Mouse (Mus musculus) v-Abl transformed pro-B cells (cell line): ENCODE measurements at regions not wholly inside any gene's neighbourhood (a gene's known extent, or its start where the extent isn't known, plus 50 kb on each side); places are given as distances from the start of the nearest gene placed in this dataset.
"Not testable (repeated sequence)": the region's sequence is repeated elsewhere in the genome, so short reads cannot be mapped to it uniquely, and the experiment has no call there.

ENCODE experiments used
- in situ Hi-C, 2 experiments: fragments of 400-800 bp; cut with MboI; formaldehyde crosslinking; loops; one replicate each; pipeline ENCODE4 v1.15.1; 2025; ENCODE audit not compliant: unreplicated experiment in 2 of 2

DNA sequence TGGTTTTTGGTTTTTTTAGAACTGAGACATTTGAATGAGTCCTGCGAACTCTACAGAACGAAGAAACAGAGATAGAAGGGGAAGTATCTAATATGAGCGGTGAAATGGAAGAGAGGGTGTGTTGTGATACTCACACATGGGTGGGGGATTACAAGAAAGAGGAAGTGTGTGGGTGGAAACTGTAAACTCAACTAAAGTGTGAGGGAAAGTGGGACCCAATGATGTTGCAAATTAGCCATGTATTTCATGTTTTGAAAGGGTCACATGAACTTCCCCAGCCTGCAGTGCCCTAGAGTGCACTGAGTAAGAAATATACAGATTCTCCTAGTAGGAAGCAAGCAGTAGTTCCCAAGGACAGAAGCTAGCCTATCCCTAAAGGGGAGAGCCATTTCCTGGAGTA is 524.3 kb upstream of the Cdh5 start:
- in situ Hi-C loops: no loop called here

DNA sequence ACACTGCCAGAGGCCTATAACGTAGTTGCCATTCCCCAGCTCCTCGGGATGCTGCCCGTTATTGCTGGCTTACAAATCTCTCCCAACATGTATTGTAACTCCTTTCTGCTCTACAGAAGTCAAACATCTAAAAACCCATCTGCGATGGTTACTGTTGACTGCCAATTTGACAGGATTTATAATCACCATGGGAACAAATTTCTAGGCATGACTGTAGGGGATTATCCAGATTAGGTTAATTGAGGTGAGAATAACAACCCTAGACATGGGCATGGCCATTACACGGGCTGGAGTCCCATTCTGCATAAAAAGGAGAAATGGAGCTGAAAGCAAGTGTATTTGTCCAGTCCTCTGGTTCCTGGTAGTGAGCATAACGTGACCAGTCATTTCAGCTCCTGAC is 523.4 kb upstream of the Cdh5 start:
- in situ Hi-C loops: no loop called here

DNA sequence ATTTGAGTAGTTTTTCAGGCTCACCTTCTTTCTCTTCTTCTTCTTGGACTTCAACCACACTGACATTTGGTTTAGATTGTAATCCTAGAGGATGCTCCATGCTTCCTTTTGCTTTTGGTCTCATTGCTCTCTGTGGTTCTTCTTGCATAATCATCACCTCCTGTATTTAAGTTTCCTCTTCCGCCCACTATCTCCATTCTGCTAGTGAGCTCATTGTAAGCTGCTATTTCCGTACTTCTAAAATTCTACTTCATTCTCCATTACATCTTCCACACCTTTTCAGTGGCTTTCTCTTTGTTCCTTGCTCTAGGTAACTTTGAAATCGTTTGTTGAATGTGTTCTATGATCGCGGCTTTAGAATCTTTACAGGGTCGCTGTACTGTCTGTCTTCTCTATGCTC is 493.1 kb upstream of the Cdh5 start:
- in situ Hi-C loops: no loop called here

DNA sequence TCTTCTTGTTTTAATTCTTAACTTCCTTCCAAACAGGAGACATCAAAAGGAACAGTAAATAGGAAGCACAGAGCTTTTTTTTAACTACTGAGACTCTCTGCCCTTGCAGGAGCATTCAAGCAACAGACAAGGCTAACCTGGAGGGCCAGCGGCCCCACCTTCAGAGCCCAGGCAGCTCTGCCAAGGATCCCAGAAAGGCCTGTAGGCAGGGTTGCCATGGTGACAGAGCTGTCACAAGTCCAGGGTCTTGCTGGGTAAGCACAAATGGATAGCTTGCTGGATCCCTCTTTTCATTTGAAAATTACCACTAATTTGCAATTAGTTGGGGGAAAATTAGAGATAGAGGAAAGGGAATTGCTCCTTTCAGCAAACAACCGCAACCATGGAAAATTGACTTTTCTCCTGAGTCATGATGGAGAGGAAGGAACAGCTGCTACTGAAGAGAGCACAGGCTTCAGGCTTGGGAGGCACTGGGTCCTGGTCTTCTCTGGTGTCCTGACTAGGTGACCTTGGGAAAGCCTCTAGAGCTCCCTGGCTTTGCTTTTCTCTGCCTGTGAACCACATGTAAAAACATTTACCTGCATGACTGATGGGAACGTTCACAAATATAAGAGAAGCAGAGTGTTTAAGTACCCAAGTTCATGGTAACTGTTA is 477.5 kb upstream of the Cdh5 start:
- in situ Hi-C loops: no loop called here

DNA sequence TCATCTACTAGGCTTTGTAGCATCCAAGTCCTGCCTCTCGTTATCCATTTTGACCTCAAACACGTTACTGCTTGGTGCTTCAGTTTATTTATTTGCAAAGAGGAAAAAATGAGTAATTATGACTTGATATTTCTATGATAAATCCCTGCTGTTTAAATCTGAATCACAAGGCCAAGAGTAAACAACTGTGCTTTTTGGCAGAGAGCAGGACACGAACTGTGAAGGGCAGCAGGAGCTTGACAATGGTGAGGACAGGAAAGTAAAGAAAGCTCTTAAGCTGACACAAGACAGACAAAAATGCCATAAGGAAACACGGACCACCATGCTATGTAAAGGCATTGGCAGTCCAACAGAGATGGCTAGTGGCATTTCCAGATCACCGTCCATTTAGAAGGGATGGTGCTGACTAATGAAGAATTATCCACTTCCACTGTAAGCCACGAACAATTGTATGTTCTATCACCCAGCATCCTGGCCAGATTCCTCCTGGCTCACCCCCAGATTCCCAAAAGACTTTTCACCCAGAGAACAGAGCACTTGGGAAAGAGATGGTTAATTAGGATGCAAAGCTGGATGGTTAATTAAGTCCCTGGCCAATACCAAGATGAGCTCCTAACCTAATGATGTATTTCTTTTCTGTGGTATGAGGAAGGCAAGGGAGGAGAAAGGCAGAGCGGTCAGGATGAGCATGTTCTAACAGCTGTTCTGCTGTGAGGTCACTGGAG is 476.1 kb upstream of the Cdh5 start:
- in situ Hi-C loops: no loop called here

DNA sequence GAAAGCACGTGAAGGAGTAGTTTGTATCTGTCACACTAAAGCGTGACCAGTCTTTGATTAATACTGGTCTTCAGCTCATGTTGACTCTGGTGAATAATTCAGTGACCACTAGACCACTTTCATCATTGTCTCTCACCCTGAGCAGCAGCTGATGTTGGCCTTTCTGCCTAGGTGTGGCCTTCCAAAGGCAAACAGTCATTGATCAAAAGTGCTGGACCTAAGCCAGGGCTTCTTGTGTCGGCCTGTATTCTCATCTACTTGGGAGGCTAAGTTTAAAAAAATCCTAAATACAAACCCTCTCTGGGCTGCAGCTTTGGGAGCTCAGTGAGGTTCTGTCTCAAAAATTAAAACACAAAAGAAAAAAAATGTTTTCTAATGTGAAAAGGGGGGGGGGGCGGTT is 475.0 kb upstream of the Cdh5 start:
- in situ Hi-C loops: no loop called here

DNA sequence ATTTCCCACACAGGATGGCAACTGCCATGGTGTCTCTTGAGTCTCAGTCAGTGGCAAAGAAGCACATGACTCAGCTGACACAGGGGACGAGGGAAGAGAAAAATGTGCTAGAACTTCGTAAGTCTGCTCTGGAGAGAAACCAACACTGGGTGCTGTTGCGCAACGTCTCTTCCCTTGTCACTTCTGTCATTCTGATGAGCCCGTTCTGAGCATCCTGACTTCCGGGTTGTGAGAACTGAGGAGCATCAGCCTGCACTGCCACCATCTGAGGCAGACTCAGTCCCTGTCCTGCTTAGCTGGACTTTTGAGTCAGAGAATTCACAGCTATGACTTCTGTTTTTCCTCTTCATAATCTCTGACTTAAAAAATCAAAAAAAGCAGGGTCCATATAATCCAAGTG is 468.9 kb upstream of the Cdh5 start:
- in situ Hi-C loops: no loop called here

DNA sequence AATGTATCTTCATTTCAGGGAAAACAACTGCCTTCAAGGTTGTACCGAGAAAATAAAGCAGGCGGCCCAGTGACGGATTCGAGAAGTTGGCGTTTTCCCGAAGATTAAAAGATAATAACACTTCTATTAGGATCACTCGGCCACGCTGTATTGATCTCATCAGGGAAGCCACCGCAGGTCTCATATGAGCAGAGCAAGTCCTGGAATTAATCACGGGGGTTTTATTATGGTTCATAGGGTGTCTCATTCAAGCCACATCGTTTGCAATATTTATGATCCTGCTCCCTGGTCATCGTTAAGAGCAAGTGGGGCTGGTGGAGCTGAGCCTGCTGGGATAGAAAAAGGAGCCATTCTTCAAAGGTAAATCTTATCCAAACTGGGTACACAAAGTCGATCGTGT is 466.5 kb upstream of the Cdh5 start:
- in situ Hi-C loops: no loop called here

DNA sequence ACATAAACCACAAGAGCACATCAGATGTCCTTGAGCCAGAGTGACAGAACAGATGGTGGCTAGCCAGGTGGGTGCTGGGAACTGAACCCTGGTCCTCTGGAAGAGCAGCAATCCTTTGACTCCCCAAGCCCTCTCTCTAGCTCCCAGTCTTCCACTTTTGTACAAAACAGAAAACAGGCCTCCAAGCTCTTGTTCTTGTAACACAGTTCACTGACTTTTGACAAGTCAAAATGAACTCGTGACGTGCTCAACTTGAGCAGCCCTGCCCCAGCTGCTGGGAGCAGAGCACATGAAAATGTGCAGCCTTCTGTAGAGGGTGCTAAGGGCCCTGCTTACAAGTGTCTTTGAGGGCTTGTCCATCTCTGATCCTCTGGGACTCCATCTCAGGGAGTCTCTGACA is 457.8 kb upstream of the Cdh5 start:
- in situ Hi-C loops: no loop called here

DNA sequence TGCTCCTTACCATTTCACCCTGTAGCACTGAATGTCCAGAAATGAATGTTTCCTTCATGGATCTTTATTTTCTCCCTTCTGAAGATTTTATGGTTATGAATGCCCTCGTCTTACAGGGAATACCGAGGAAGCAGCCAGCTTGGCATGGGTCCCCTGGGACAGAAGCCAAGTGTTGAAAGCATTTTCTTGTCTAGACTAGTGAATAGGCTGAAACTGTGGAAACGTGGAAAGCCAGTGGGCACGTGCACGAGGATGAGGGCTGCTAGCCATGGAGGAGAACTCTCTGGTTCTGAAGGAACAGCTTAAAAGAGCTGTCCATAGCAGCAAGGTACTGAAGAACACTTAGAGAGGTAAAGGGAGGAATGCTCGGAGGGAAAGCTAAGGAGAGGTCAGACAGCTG is 457.3 kb upstream of the Cdh5 start:
- in situ Hi-C loops: no loop called here

DNA sequence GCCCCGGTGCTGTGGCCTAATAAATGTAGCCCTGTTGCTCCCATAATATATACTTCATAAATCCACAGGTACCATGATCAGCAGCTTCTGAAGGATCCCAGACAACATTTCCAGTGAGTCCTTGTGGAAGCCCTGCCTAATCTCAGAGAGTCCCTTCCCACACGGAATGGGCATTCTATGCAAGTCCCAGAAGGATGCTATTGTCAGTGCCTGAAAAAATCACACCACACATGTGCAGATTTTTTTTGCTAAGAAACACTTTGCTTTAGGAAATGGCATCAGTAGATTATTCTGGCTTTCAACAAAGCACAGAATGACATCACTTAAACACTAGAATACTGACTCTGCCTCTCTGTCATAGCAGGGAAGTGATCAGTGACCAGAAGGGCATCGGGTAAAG is 456.6 kb upstream of the Cdh5 start:
- in situ Hi-C loops: no loop called here

DNA sequence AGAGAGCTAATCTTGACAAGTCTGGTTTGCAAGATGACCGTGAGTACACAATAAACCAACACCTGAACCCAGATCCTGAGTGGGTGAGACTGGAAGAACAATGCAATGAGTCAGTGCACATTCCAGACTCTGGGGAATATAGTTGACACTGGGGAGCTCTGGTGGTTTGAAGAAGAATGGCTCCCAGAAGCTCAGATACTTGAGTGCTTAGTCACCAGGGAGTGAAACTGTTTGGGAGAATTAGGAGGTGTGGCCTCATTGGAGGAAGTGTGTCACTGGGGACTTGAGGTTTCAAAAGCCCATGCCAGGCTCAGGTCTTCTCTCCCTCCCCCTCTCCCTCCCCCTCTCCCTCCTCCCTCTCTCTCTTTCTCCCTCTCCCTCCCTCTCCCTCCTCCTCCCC is 436.6 kb upstream of the Cdh5 start:
- in situ Hi-C loops: no loop called here

DNA sequence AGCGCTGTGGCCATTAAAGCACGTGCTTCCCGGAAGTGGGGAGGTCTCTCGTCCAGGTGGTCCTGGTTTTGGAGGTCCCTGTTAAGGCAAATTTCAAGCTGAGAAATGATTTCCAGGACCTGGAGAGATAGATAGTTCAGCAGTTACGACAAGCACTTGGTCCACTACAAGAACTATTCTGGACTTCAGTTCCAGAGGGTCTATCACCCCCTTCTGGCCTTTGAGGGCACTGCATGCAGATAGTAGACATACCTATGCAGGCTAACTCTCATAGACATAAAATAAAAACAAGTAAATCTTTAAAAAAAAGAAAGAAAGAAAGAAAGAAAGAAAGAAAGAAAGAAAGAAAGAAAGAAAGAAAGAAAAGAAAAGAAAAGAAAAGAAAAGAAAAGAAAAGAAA is 415.2 kb upstream of the Cdh5 start:
- in situ Hi-C loops: not testable (repeated sequence)

DNA sequence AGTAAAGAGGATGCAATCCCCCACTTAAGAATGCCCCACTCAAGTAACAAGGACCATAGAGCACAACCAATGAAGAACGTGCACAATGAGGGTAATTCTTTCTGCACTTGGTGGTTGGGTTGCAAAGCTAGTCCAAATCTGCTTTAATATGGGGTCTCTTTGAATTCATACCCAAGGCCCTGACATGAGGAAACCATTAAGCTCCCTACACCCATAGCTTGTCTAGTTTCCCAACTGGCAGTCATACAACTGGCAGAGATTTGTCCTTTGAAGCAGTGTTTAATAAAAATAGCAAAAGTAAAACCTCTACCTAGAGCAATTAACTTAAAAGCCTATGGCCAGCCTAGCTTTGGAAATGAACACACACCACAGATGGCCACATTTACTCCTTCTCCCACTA is 411.0 kb upstream of the Cdh5 start:
- in situ Hi-C loops: no loop called here

DNA sequence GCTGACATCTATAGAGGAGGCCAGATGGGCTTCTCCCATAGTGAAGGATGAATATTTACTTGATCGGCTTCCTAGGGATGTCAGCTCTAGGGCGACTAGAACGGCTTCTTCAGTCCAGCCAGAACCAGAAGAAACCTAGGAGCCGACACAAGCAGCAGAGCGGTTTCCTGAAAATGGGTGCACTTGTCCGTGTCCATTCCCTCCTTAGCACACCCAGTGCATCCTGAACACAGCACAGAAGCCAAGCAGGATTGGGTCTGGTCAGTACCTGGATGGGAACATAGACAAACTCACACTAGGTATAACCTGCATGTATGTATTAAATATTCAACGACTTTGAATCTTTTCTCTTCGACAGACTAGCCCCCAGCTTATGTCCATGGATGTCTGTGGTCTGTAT is 407.9 kb upstream of the Cdh5 start:
- in situ Hi-C loops: no loop called here

DNA sequence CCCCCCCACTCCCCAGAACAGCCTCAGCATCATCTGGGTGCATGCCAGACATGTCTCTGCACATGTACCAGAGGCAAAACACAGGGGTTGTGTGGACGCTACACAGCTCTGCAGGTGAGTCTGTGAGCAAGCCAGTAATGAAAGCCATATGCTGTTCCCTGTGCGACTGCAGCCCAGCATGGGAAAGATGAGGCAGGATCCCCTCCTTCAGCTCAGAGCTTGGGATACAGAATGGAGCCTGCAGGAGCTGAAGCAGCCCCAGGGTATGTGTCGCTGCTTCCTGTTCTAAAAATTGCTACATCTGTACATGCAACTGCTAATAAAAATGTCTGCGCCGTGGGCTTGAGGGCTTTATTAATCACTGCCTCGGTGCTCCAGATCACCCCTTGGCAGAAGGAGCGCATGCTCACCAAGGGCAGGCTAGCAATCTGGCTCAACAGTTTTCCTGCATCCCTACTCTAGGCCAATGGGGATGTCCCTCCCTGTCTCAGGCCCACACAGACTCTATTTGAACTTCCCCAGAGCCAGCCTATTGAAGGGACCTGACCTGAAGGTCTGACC is 407.0 kb upstream of the Cdh5 start:
- in situ Hi-C loops: no loop called here

DNA sequence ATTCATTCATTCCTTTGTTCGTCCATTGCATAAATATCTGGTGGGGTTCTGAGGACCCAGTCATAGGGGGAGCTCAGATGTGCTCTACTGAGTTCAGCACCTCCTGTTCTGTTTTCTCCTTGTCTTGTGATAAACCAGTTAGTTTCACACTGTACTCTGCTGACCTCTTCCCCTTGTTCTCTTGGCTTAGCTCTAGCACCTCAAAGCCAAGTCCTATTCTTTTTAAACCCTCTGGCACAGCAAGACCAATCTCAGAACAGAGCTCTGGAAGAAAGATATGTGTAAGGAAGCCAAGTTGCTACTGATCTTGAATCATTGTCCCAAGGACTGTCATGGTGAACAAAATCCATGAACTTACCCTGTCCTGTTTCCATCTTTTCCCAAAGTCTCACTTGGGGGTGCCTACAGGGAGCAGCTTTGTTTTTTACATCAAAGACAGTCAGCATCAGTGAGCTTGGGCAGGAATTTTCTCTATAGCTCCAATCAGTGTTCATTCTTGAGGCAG is 402.4 kb upstream of the Cdh5 start:
- in situ Hi-C loops: no loop called here

DNA sequence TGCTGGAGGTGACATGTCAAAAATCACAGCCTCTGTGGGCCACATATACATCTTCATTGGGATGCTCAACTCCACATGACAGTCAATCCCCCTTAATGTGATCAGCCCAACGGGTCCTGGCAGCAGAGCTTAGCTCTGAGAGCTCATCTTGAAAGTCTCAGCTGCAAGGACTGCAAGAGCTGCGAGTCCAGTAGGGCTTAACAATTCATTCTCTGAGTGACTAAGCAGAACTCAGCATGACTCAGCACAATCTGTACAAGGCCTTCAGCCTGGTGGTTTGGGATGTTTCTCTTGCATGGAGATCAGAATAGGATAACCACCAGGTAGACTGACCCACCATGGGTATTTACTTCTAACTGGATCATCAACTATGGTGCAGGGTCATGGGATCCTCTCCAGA is 399.2 kb upstream of the Cdh5 start:
- in situ Hi-C loops: no loop called here

DNA sequence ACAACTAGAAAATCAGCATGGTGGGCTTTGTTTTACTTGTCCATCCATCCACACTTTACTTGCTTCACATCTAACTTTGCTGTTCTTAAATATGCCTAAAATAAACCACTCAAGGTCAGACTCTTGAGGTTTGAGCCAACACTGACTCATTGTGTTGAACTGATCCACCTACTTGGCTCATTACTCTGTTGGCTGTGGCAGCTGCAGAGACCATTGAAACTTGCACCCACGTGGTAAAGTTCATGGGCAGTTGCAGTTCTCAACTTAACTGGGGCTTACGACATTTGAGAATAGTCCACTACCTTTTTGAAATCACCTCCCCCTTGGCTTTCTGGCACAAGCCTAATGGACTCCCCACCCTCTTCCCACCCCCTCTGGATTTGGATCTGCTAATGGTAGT is 395.3 kb upstream of the Cdh5 start:
- in situ Hi-C loops: no loop called here

DNA sequence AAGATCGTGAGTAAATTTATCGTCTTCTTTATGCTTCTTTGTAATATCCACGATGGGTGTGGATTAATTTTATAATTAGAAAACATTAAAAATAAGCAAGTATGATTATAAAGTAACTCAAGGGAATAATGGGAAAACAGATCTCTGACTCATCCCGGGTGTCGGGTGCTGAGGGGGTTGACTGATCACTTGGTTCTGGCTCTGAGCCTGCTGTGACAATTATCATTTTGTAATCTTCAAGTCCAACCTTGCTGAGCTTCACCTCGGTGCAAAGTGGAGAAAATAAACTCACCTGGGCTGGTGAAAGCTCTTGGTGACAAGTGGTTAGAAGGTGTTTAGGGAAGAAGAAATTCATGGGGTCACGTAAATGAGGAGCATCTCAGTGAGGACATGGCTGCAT is 390.6 kb upstream of the Cdh5 start:
- in situ Hi-C loops: not testable (repeated sequence)

DNA sequence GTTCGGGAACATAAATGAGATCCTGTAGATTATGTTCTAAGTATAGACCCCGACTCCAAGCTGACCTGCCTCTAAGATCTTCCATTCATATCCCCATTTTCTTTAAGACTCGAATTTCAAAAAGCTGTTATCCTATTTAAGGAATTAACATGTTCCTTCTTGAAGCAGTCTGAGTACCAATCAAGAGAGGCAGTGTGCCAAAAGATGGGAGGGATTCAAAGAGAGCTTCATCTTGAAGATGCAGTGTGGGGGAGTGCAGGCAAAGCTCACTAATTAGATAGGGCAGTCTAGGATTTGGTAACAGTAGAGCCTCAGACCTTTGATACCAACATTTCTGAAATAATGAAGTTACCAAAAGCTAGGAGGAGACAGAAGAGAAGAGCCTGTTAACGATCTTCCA is 383.7 kb upstream of the Cdh5 start:
- in situ Hi-C loops: no loop called here

DNA sequence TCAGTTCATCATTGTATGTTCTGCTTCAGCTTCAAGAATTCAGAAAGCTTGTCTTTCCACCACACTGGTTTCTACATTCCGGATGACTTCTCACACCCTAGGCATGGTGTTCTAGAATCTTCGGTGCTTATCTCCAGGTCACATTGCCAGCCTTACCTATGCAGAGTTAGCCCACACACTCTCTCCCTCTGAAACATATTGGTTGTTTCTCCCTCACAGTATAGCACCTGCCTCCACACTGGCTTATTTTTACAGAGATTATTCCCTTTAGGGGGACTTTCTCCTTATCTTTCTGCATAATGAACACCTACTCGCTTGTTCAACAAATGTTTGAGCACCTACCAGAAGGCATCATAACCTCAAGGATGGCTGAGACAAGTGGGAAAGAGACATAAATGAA is 368.0 kb upstream of the Cdh5 start:
- in situ Hi-C loops: no loop called here
